Mouse (Mus musculus) embryo, embryonic 10.5 days (tissue): ENCODE measurements around the gene Kcnj10.

Source experiments
- DNase-seq: peaks from one replicate; pipeline ENCODE4 v3.0.0-alpha.2; 2015; ENCODE audit warnings: low spot score

Kcnj10 gene

DNA sequence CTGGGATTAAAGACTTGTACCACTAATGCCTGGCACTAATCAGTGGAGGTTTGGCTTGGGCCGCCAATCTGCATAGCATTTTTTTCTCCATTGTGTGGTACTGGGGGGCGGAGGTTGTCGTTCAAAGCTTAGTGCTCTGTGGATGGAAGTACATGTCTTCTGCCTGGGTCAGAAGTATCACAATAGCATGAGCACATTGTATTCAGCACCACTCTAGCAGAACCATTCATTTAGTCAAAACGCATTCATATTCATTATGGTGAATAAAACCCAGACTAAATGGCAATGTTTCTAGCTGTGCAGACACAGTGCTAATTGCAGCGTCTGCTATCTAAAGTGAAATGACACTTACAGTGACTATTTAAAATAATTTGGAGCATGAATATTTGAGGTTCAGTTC is 46.2 kb downstream of the Kcnj10 start:
- no peak for DNase-seq

DNA sequence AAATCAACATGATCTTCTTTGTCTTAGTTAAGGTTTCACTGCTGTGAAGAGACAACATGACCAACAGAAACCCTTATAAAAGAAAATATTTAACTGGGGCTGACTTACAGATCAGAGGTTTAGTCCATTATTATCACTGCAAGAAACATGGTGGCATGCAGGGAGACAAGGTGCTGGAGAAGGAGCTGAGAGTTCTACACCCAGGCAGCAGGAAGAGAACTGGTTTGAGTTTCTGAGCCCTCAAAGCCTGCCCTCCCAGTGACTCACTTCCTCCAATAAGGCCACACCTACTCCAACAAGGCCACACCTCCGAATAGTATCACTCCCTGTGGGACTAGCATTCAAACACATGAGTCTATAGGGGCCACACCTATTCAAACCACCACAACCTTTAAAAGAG is 49.8 kb downstream of the Kcnj10 start:
- DNase-seq = no peak

DNA sequence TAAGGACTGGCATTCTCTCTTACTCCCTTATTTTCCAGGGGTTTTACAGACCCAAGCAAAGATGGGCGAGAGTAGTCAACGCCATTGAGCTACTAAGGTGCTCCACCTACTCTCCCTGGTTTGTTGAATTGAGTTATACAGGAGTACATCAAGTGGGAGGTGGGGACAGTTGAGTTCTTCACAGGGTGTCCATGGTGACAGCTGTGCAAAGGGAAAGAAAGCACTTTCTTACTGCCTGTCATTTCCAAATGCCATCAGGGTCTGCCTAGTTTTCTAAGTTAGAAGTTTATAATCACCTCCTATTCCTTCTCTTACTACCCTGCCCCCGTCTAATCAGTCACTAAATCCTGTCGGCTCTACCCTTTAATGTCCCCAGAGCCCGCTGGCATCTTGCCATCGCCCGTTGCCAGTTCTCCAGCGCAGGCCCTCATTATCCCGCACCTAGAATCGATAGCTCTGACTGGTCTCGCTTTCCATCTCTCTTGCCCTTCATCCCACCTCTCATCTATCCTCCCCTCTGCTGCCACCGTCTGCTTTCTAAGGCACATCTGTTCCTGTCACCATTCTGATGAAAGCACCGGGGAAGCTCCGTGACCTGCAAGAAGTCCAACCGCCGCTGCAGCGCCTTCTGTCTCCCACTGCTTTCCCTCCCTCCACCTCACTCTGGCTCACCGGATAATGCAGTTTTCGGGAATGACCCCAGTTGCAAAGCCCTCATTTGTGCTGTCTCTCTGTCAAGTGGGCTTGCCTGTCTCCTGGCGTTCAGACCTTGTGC is 51.0 kb downstream of the Kcnj10 start:
- DNase-seq = no peak

DNA sequence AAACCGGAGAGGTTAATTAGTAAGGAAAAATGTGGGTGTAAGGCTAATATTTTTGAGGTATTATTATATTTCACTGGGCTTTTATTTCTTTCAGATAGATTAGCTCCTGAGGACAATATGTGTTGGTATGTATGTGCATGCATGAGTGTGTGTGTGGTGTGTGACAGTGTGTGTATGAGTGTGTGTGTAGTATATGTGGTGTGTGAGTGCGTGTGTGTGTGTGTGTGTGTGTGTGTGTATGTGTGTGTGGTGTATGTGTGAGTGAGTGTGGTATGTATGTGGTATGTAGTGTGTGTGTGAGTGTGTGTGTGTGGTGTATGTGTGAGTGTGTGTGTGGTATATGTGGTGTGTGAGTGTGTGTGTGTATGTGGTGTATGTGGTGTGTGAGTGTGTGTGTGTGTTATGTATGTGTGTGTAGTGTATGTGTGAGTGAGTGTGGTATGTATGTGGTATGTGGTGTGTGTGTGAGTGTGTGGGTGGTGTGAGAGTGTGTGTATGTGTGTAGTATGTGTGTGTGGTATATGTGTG is 51.7 kb downstream of the Kcnj10 start:
- no peak for DNase-seq

DNA sequence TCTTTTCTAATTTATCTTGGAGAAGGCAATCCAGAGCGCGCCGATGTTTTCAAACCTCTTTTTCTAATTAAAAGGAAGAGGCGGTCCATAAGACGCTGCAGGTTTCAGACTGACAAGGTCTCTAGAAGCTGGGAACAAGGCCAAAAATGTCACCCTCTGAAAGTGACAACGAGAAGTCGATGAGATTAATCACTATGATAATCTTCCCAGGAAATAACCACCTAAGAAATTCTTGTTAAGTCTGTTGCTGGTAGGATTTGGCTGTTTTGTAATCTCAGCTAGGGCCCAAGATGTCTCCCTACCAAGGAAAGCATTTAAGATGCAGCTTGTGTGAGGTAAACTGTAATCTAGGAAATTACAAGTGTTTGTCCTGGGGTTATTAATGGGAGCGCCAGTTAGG is 52.7 kb downstream of the Kcnj10 start:
- no peak for DNase-seq

DNA sequence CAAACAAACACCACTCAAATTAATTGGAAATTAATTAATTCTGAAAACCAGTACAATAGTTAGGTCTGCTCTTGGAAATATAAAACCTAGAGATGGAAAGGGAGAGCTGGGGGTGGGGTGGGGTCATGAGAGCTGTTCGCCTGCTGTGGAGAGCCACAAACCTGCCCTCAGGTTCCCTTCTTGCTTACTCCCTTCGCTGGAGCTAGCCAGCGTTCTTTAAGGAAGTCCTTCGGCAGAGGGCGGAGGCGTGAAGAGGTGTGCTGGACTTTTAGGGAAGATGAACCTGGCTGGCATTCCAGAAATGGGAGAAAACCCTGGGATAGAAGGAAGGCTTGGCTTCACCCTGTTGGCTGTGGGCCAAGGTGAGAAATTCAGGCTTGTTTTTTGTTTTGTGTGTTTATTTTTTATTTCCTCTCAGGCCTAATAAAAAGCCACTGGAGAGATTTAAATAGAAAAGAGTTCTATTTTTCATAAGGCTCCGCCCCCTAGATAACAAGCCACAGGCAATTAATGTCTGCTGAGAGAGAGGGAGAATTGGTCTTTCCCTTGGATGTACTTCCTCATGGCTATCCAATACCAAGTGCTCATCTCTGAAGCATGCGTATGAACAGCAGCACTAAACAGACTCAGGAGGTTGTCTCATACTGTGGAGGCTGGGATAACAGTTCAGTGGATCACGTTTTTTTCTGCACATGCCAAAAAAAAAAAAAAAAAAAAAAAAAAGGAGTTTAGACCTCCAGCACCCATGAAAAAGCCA is 56.2 kb downstream of the Kcnj10 start:
- no peak for DNase-seq

DNA sequence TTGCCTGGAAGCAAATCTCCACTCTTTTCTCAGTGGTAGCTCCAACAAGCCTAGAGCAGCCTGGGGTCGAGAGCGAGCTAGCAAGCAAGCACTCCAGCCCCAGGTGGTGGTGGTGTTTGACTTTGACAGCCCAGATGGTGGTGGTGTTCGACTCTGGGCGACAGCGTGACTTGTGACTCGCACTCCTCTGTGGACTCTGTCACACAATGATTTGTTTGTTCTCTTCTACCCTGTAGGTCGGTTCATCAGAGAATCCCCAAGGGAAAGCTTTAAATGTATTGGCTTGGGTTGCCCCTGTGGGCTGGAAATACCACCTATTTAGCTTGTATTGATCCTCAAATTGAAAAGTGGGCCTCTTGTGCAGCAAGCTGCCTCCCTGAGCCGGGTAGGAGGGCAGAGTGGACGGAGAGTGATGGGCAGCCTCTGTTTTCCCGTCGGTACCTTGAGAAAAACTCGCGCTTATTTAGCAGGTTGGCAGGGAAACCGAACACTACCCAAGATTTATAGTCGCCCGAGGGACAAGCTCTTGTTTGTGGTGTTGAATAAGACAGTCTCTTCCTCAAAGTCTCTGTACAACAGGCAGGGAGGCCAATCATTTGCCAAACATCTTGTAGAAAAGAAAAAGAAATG is 65.2 kb downstream of the Kcnj10 start:
- DNase-seq = peak; percentile 45

DNA sequence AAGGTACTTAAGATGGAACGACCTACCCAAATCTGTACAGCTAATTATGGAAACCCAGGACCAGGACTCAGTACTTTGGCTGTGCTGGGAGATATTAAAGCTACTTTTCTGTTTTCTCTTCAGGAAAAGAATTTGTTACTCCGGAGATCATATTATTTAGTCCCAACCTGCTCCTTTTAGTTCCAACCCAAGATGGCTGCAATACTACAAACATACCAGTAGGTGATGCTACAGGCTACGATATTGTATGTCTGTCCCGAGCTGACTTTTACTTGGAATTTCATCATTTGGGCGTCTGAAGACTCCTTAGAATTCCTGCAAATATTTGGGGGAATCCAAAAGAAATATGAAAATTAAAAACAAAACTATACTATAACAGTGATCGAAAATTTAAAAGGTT is 68.0 kb downstream of the Kcnj10 start:
- peak; percentile 86 for DNase-seq

DNA sequence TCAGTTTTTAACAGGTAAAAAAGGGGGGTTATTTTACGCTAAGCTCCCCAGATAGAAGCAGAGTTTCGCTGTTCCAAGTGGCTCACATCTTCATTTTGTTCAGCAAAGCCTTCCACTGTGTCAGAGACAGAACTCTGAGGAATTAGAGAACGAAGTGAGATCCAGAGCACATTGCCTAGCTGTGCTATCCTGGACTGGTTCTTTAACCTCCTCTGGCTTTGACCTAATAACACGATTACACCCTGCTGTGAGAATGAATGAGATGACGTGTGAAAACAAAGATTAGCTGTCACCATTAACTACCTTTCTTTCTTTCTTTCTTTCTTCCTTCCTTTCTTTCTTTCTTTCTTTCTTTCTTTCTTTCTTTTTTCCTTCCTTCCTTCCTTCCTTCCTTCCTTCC is 68.4 kb downstream of the Kcnj10 start:
- DNase-seq = no peak

DNA sequence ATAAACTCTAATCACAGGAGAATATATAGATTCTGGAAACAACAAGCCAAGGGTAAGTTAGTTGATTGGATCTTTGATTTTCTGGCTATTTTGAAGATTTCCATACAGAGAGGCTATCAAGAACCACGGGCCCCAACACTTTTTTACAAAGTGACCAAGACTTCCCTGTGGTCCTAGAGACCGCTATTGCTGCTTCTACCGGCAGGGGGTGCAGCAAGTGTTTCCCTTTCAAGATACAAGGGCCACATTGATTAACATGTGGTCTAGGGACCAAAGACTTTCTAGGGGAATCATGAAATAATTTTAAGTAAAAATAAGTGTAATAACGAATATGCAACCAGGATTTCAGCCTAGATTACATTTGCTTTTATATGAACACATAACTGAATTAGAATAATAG is 69.8 kb downstream of the Kcnj10 start:
- DNase-seq = peak; percentile 83

DNA sequence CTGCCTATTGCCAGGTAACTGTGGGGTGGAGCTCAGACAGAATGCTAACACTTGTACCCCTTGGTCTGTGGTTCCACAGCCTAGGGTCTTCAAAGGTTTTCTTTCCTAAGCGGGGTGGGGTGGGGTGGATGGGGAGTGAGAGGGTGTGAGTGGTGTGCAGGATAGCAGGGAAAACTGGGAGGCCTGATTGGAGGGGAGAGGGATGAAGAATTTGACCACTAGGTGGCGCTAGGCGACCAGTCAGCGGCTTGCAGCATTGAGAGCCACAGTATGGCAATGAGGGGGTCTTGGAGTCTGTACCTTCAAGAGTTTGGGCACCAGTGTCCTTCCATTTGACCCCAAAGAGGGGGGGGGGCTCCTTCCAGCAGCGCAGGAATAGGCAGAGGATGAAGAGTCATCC is 71.2 kb downstream of the Kcnj10 start:
- peak; percentile 90 for DNase-seq

DNA sequence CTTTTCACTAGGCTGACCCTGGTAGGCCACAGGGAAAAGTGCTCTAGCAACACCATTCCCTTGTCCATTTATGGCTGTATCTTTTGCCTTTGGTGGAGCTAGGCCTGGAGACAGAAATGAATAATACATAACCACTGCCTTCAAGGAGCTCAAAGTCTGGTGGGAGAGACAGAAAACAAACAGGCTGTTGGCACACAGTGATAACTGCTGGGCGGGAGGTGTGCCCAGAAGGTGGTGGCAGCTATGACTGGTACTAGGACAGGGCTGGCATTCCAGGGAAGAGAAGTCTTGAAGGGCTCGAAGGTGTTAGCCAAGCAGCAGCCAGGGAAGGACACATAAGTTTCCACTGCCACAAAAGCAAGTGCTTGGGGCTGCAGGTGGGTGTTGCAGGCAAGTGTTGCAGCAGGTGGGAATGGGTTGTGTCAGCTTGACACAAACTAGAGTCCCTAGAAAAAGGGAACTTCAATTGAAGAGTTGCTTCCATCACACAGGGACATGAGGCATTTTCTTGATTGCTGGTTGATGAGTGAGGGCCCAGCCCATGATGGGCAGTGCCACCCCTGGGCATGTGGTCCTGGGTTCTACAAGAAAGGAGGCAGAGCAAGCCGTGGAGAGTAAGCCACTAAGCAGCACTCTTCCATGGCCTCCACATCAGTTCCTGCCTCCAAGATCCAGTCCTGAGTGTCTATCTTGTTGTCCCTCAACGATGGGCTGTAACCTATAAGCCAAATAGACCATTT is 72.7 kb downstream of the Kcnj10 start:
- no peak for DNase-seq

DNA sequence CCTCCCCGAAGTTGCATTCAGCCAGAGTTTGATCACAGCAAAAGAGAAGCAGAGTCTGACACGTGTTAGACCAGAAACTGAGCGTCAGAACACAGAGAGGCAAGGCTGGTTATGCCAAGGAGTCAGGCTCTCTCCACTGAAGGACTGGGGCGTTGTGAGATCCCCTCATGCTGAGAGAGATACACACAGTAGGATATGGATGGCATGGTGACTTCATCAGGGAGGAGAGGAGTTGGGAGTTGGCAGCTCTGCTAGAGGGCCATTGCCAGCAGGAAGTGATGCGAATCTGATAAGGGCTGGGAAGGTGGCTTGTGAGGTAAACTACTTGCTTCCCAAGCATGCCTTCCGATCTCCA is 73.2 kb downstream of the Kcnj10 start:
- DNase-seq = no peak

DNA sequence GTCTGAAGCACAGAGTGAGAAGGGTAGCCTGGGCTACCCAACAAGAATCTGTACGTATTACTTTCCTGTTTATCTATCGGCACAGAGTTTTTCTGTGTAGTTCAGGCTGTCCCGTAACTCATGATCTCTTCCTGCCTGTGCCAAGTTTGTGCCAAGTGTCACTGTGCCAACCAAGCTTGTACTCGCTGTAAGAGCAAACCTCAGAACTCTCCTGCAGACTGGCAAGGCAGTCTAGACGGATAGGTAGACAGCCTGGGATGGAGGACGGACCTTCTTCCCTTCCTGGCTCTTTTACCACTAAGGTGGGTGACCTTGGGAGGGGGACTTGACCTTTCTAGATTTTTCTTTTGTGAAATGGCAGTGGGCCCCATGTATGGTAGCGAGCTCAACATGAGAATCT is 74.1 kb downstream of the Kcnj10 start:
- DNase-seq = no peak

DNA sequence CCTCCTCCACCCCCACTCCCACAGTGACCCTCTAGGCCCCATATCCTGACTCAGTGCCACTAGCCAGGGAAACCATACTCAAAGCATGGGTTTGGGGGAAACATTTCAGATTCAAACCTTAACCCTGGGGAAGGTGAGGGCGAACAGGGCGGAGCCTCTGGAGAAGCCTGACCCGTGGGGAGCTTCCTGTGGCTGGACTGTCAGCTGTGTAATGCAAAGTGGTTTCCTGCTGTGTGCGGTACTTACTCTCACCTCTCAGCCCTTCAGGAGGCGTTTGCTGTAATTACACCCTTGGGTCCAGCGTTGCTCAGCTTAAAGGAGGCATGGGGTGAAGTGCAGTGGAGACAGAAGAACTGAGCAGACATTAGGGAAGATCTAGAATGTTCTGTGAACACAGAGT is 77.2 kb downstream of the Kcnj10 start:
- no peak for DNase-seq

DNA sequence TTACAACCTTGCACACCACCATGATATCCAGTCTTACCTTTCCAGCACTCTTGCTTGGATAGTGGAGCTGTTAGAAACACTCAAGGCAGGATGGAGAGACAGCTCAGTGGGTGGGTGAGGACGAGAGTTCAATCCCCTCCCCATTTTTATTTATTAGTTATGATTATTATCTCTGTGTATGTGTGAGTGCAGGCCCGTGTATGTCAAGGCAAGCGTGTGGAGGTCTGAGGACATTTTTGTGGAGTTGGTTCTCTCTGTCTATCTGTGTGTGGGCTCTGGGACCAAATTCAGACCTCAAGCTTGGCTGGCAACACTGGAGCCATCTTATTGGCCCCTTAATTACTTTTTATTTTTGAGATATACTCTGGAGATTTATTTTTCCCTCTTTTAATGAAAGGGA is 77.6 kb downstream of the Kcnj10 start:
- no peak for DNase-seq

DNA sequence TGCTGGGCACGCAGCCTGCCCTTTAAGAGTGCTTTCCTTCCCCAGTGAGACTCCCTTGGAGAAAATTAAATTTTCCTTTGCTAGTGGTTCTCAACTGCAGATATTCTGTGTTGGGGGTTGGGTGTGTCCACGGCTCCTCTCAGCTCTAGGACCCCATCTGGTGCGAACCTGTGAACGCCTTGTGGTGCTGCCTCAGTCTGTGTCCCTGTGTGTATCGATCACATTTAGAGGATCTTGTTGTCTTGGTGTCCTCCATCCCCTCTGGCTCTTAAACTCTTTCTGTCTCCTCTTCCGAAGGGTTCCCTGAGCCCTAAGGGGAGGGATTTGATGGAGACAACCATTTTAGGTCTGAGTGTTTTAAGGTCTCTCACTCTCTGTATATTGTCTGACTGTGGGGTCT is 79.2 kb downstream of the Kcnj10 start:
- DNase-seq = no peak

DNA sequence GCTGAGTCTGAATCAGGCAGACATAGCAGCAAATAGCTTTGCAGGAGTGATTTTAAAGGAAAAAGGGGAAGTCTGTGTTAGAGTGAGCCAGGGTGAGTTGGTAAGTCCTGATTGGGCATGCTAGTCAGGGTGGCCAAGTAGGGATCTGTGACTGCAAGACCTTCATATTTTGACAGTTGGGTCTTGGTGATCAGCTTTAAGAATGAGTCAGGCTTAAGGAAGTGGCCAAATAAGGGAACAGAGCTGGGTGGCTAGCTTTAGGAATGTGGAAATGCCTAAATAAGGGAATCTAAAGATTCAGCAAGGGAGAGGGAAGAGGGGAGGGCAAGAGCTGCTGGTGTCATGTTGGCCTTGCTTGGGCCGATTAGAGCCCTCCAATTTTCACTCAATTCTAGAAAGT is 82.4 kb downstream of the Kcnj10 start:
- DNase-seq = peak; percentile 13
